Mouse (Mus musculus) macrophage (primary cell): ENCODE data around the gene Homez. TPM values are rescaled to one million over a fixed set of nuclear protein-coding genes. Genes with fewer than 3 reads are reported as not detected.
A peak's percentile ranks its signal among the peaks of the same experiment; 100 is the strongest.

Experiments used
- H3K27ac ChIP-seq: fragments of 350-480 bp; formaldehyde crosslinking; 2 replicates; pipeline ENCODE4 v1.9.0; 2021
- H3K36me3 ChIP-seq: fragments of 350-480 bp; formaldehyde crosslinking; 2 replicates; pipeline ENCODE4 v1.9.0; 2021; ENCODE audit errors: inconsistent target
- H3K4me3 ChIP-seq: fragments of 350-480 bp; formaldehyde crosslinking; 2 replicates; pipeline ENCODE4 v1.9.0; 2021; ENCODE audit errors: inconsistent target
- H3K79me2 ChIP-seq: fragments of 350-480 bp; formaldehyde crosslinking; 2 replicates; pipeline ENCODE4 v1.9.0; 2021; ENCODE audit errors: inconsistent target
- WGBS: methylation state at CpG from one replicate; pipeline ENCODE4 v1.1.7; 2026; ENCODE audit warnings: inconsistent platforms; ENCODE audit not compliant: missing documents; 5-methylcytosine and 5-hydroxymethylcytosine counted together
- polyA plus RNA-seq: library from polyadenylated mRNA; stranded (reverse); fragments of 250-400 nt; gene quantifications from 3 replicates; pipeline ENCODE4 v1.2.4, GENCODE M21; 2018; ENCODE audit warnings: inconsistent platforms

Homez gene
- polyA plus RNA-seq, 1 experiment from 2014 or later = 15.5 TPM

DNA sequence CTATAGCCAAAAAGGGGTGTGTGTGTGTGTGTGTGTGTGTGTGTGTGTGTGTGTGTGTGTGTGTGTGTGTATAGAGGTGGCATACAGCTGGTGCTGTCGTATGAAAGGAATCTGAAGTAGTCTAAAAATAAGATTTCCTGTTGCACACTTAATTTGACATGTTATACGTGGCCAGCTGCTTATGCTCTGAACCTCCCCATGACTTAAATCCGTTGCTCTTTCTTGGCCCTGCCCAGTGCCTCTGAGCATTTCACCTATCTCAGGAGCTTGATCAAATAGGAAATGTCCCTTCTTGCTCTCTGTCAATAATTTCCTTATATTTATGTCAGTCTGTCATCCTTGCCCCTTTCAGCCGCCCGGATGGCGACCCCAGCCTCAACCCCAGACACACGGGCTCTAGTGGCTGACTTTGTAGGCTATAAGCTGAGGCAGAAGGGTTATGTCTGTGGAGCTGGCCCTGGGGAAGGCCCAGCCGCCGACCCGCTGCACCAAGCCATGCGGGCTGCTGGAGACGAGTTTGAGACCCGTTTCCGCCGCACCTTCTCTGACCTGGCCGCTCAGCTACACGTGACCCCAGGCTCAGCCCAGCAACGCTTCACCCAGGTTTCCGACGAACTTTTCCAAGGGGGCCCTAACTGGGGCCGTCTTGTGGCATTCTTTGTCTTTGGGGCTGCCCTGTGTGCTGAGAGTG, 13.4 kb upstream of the Homez start:
- H3K4me3 ChIP-seq = peak overlapping the region; percentile 99
- peak overlapping the region; percentile 73 for H3K27ac ChIP-seq
- H3K79me2 ChIP-seq = peaks cover 27% of the 10 kb centered on the region
- no peaks in the 10 kb centered on the region; the same call in 1 of the 2 replicates for H3K36me3 ChIP-seq
- 75% methylated on average over 20 of the region's 21 CpGs for WGBS

GRCm38 (mm10) chr14:54883154-54884021, 12.6 kb upstream of the Homez start, which contains the start of the genes Bcl2l2 and Gm20521:
Gene Bcl2l2, plus strand, starts transcription at chr14:54883377.
Gene Gm20521, plus strand, starts transcription at chr14:54883441.
- H3K79me2 ChIP-seq = peaks cover 27% of the 10 kb centered on the region
- 3% methylated on average over 23 of the region's 27 CpGs for WGBS
- H3K27ac ChIP-seq = peak within 1 kb of the TSS; percentile 73
- H3K36me3 ChIP-seq = no peaks in the 10 kb centered on the region; the same call in 1 of the 2 replicates
- H3K4me3 ChIP-seq = peak within 1 kb of the TSS; percentile 99

DNA sequence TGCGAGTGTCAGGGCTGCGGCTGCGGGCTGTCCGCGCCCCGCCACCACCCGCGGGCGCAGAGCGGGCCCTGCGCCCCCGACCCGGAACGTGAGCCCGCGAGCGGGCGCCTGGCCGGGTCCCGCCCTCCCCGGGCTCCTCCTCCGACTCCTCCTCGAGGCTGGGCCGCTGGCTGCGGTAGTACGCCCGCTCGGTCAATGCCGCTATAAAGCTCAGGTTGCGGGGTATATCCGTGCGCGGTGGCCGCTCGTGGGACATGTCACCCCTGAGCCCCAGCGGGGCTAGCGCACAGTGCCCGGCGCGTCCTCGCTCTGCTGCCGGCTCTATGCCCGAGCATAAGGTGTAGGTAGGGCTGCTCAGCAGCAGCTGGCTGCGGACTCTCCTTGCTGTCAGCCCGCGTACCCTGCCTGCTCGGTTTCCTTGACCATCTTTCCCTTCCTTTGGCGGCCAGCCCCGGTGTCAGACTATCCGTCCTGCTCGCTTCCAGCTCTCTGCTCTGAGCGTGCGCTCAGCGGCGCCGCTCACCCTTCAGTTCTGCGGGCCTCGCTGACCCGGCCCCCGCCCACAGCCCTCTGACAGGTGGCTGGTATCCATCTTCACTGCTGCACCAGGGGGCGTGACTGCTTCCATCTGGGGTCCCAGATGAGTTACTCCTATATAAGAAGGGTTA, 6.4 kb upstream of the Homez start, which contains the start of gene Ppp1r3e:
Ppp1r3e (minus strand) TSS at position 503 of the 668 bp plus-strand sequence.
- Histone ChIP-seq H3K79me2 (no peaks in the 10 kb centered on the region), H3K4me3 (peak within 1 kb of the TSS; percentile 60), H3K36me3 (no peaks in the 10 kb centered on the region), H3K27ac (no peak within 1 kb of the TSS)
- WGBS = 1% methylated on average over 35 of the region's 61 CpGs

DNA sequence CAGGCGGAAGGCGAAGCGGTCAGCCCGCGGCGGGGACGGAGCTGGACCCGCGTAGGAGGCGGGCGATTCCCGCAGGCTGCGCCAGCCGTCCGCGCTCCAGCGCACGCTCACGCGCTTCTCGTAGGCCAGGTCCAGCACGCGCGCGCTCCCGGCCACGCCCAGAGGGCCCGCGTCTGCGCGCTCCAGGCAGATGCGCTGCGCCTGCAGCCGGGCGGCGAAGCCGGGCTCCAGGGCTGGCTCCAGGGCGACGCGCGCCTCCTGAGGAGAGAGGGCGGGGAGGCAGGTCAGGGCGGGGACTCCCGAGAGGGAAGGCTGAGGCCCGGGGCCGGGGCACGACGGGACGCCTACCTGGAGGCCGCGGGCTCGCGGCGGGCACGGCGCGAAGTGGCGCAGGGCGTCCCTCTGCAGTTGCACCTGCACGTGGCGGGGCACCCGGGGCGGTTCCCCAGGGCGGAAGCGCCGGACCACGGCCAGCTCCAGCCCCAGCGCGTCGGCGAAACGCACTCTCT, 5.8 kb upstream of the Homez start:
- no peaks in the 10 kb centered on the region for H3K36me3 ChIP-seq
- peak overlapping the region; percentile 60; the same call in 1 of the 2 replicates for H3K4me3 ChIP-seq
- WGBS = under 1% methylated on average over 61 of the region's 72 CpGs
- H3K79me2 ChIP-seq = no peaks in the 10 kb centered on the region
- no peak overlapping the region for H3K27ac ChIP-seq

- H3K79me2 ChIP-seq = no peaks in the 10 kb centered on the region
- peak overlapping the region; percentile 24 for H3K27ac ChIP-seq
- whole genome bisulfite sequencing = 5% methylated on average over 36 of the region's 36 CpGs
- H3K36me3 ChIP-seq = no peaks in the 10 kb centered on the region
- H3K4me3 ChIP-seq = peak overlapping the region; percentile 60
Measured at GRCm38 (mm10) chr14:54875844-54876538, 5.2 kb upstream of the Homez start.

GRCm38 (mm10) chr14:54874165-54874564, 3.4 kb upstream of the Homez start:
- Histone ChIP-seq H3K79me2 (no peaks in the 10 kb centered on the region), H3K4me3 (no peak overlapping the region), H3K36me3 (no peaks in the 10 kb centered on the region), H3K27ac (no peak overlapping the region)
- 94% methylated on average over 3 of the region's 3 CpGs for WGBS

GRCm38 (mm10) chr14:54868026-54868425, 2.7 kb downstream of the Homez start:
- H3K4me3 ChIP-seq = no peak overlapping the region
- no peaks in the 10 kb centered on the region for H3K36me3 ChIP-seq
- no peaks in the 10 kb centered on the region for H3K79me2 ChIP-seq
- H3K27ac ChIP-seq = no peak overlapping the region
- 39% methylated on average over 3 of the region's 4 CpGs for WGBS

GRCm38 (mm10) chr14:54866936-54867335, 3.8 kb downstream of the Homez start:
- H3K4me3 ChIP-seq = no peak overlapping the region
- H3K36me3 ChIP-seq = no peaks in the 10 kb centered on the region
- H3K27ac ChIP-seq = no peak overlapping the region
- WGBS = 73% methylated on average over 4 of the region's 5 CpGs
- no peaks in the 10 kb centered on the region for H3K79me2 ChIP-seq

- H3K27ac ChIP-seq = no peak overlapping the region
- no peaks in the 10 kb centered on the region for H3K36me3 ChIP-seq
- no peak overlapping the region for H3K4me3 ChIP-seq
- H3K79me2 ChIP-seq = no peaks in the 10 kb centered on the region
- 47% methylated on average over 3 of the region's 3 CpGs for WGBS
Measured at GRCm38 (mm10) chr14:54866268-54866667, 4.5 kb downstream of the Homez start.

GRCm38 (mm10) chr14:54865626-54866025, 5.1 kb downstream of the Homez start:
- no peaks in the 10 kb centered on the region for H3K36me3 ChIP-seq
- no peak overlapping the region for H3K4me3 ChIP-seq
- H3K27ac ChIP-seq = no peak overlapping the region
- no peaks in the 10 kb centered on the region for H3K79me2 ChIP-seq
- WGBS = 89% methylated on average over 5 of the region's 5 CpGs

DNA sequence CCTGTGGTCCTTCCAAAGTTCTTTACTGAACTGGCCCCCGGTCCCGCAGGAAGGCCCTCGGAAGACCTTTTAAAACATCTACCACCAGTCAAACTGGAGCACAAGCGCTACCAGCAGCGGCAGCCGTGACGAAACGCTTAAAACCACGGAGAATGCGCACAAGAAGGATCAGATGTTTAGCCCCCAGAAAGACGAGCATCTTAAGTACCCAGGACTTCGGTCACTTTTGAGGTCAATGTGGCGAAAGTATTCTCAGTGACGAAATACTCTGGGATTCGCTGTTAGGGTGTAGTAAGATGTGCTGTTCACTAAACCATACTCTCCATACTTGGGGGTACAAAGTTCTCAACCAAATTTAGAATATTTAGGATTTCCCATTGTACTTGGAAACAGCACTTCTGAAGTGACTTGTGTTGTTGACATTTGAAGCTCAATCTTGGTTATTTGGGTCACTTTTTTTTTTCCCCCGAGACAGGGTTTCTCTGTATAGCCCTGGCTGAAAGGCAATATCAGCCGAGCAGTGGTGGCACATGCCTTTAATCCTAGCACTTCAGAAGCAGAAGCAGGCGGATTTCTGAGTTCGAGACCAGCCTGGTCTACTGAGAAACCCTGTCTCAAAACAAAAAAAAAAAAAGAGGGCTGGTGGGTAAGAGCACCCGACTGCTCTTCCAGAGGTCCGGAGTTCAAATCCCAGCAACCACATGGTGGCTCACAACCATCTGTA, 6.3 kb downstream of the Homez start:
- 4% methylated on average over 19 of the region's 21 CpGs for WGBS
- H3K36me3 ChIP-seq = no peaks in the 10 kb centered on the region

DNA sequence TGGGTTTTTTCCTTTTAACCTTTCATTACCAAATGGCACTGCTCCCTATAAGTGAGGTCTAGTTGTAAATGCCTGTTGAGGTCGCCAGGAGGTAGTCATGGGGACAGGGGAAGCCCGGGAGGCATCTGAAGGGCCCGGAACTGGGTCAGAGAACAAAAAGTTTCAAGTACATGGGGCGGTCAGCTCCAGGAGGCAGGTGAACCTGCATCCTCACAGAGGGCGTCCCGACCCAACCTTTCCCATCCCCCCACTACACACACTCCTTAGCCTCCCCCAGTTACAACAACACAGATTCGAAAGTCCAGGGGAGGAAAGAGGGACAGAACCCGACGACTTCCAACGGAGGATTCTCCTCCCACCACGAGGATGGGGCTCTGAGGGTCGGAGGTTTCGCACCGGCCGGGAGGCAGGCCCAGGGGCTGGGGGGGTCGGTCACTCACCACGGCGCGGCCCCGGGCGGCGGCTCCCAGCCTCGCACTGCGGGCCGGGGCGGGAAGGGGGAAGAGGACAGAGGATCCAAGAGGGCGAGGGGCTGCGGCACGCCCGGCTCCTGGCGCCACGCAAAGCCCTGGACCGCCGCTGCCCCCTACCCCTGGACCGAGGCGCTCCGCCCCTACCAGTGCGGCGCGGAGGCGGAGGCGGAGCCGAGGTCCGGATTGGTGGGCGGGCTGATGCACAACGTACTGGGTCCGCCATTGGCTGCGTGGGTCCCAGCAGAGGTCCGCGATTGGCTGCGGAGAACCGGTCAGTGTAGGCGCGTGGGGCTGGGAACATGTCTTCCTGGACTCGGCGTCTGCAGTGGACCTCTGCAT, 7.1 kb downstream of the Homez start:
- 0 out of 2 replicates have a peak overlapping the region, but pooled peaks have one; percentile 19 for H3K27ac ChIP-seq
- no peaks in the 10 kb centered on the region for H3K36me3 ChIP-seq
- under 1% methylated on average over 56 of the region's 56 CpGs for WGBS
- H3K4me3 ChIP-seq = peak overlapping the region; percentile 67
- H3K79me2 ChIP-seq = no peaks in the 10 kb centered on the region

More for the DNA sequence above, 6.3 kb downstream of the Homez start:
- Histone ChIP-seq H3K27ac (no peak overlapping the region), H3K4me3 (peak overlapping the region; percentile 63), H3K79me2 (no peaks in the 10 kb centered on the region)

GRCm38 (mm10) chr14:54860511-54860910, 10.2 kb downstream of the Homez start:
- no peaks in the 10 kb centered on the region for H3K79me2 ChIP-seq
- H3K4me3 ChIP-seq = no peak overlapping the region
- 44% methylated on average over 2 of the region's 2 CpGs for WGBS
- no peak overlapping the region for H3K27ac ChIP-seq
- no peaks in the 10 kb centered on the region for H3K36me3 ChIP-seq
